Mouse (Mus musculus) CH12.LX (cell line): ENCODE results near the gene Rbm19. TPM values are rescaled to one million over a fixed set of nuclear protein-coding genes. Genes with fewer than 3 reads are reported as not detected.

Source experiments
- DNase-seq: peaks from one replicate; pipeline ENCODE4 v3.0.0-alpha.2; 2013; ENCODE audit errors: extremely low read depth
- H3K27ac ChIP-seq: 2 replicates; pipeline ENCODE4 v1.5.1; 2012; ENCODE audit warnings: low read depth, mild to moderate bottlenecking, control low read depth, moderate library complexity; ENCODE audit not compliant: insufficient read depth
- H3K27me3 ChIP-seq: replicated peaks from 2 replicates; pipeline ENCODE3; 2012; ENCODE audit warnings: inconsistent platforms
- H3K36me3 ChIP-seq, 2 experiments: replicated peaks in 1 of 2; 2 replicates each; pipeline versions ENCODE3 to v1.6.1; 2012; ENCODE audit warnings: inconsistent platforms in 1 of 2, low read length in 1 of 2, mild to moderate bottlenecking in 1 of 2, mixed read lengths in 1 of 2, moderate library complexity in 1 of 2; ENCODE audit not compliant: control insufficient read depth in 1 of 2, insufficient read depth in 1 of 2
- H3K4me1 ChIP-seq, 2 experiments: 2 replicates each; pipeline ENCODE4 v1.6.1; 2012; ENCODE audit warnings: inconsistent platforms in 1 of 2, moderate library complexity in 1 of 2; ENCODE audit not compliant: insufficient read depth in 2 of 2, control insufficient read depth in 1 of 2
- H3K4me2 ChIP-seq: 2 replicates; pipeline ENCODE4 v1.6.1; 2012; ENCODE audit warnings: low read depth, mild to moderate bottlenecking, control low read depth; ENCODE audit not compliant: poor library complexity, insufficient read depth, severe bottlenecking
- H3K4me3 ChIP-seq, 3 experiments: fragments of 150-350 bp in 1 of 3; sonication (generic) in 1 of 3; replicated peaks in 1 of 3; 2 replicates each; pipeline versions ENCODE3 to v1.5.1; 2011 to 2012; ENCODE audit warnings: low read depth in 2 of 3, low read length in 2 of 3, mild to moderate bottlenecking in 2 of 3, moderate library complexity in 2 of 3, control low read depth in 1 of 3, improper control_type of control experiment in 1 of 3, inconsistent platforms in 1 of 3, mixed read lengths in 1 of 3; ENCODE audit not compliant: poor library complexity in 1 of 3
- H3K79me2 ChIP-seq: replicated peaks from 2 replicates; pipeline ENCODE4 v1.6.1; 2012; ENCODE audit warnings: mild to moderate bottlenecking, moderate library complexity; ENCODE audit not compliant: control insufficient read depth, poor library complexity, insufficient read depth, severe bottlenecking; ENCODE audit errors: extremely low read depth
- H3K9ac ChIP-seq: 2 replicates; pipeline ENCODE4 v1.6.1; 2012; ENCODE audit warnings: low read depth, mild to moderate bottlenecking, control low read depth, moderate library complexity; ENCODE audit not compliant: insufficient read depth
- H3K9me3 ChIP-seq: replicated peaks from 2 replicates; pipeline ENCODE3; 2012; ENCODE audit warnings: low read length, inconsistent platforms, mixed read lengths
- BHLHE40 ChIP-seq: IDR thresholded peaks from 2 replicates; pipeline ENCODE4 v1.6.1; 2011; ENCODE audit warnings: mild to moderate bottlenecking, low read depth, low read length, improper control_type of control experiment
- ELF1 ChIP-seq: IDR thresholded peaks from 2 replicates; pipeline ENCODE4 v1.6.1; 2014; ENCODE audit warnings: low read depth, mild to moderate bottlenecking, inconsistent platforms, low read length, improper control_type of control experiment
- EP300 ChIP-seq: IDR thresholded peaks from 2 replicates; pipeline ENCODE4 v1.6.1; 2011; ENCODE audit warnings: low read length, improper control_type of control experiment
- GABPA ChIP-seq: IDR thresholded peaks from 2 replicates; pipeline ENCODE4 v1.6.1; 2012; ENCODE audit warnings: low read depth, low read length, improper control_type of control experiment, inconsistent platforms; ENCODE audit not compliant: insufficient replicate concordance
- HCFC1 ChIP-seq: IDR thresholded peaks from 2 replicates; pipeline ENCODE4 v1.6.1; 2012; ENCODE audit warnings: low read depth, mild to moderate bottlenecking, inconsistent platforms, low read length, improper control_type of control experiment
- IRF4 ChIP-seq: IDR thresholded peaks from 2 replicates; pipeline ENCODE4 v1.6.1; 2014; ENCODE audit warnings: low read depth, mild to moderate bottlenecking, inconsistent platforms, low read length, improper control_type of control experiment
- JUN ChIP-seq: IDR thresholded peaks from 2 replicates; pipeline ENCODE4 v1.6.1; 2011; ENCODE audit warnings: low read depth, mild to moderate bottlenecking, low read length, improper control_type of control experiment, moderate library complexity; ENCODE audit not compliant: insufficient read depth
- MAFK ChIP-seq: IDR thresholded peaks from 2 replicates; pipeline ENCODE4 v1.6.1; 2011; ENCODE audit warnings: low read length, improper control_type of control experiment; ENCODE audit not compliant: insufficient replicate concordance
- MAZ ChIP-seq: IDR thresholded peaks from 2 replicates; pipeline ENCODE4 v1.6.1; 2012; ENCODE audit warnings: low read depth, mild to moderate bottlenecking, inconsistent platforms, low read length, improper control_type of control experiment, moderate library complexity
- MEF2A ChIP-seq: IDR thresholded peaks from 2 replicates; pipeline ENCODE4 v1.6.1; 2014; ENCODE audit warnings: low read depth, mild to moderate bottlenecking, inconsistent platforms, low read length, improper control_type of control experiment, borderline replicate concordance
- NRF1 ChIP-seq: IDR thresholded peaks from 2 replicates; pipeline ENCODE4 v1.6.1; 2014; ENCODE audit warnings: low read depth, mild to moderate bottlenecking, inconsistent platforms, low read length, improper control_type of control experiment, moderate library complexity
- PAX5 ChIP-seq: IDR thresholded peaks from 2 replicates; pipeline ENCODE4 v1.6.1; 2012; ENCODE audit warnings: low read length, inconsistent platforms, mixed read lengths
- POLR2A ChIP-seq: IDR thresholded peaks from 2 replicates; pipeline ENCODE4 v1.6.1; 2011; ENCODE audit warnings: low read depth, mild to moderate bottlenecking, improper control_type of control experiment, low read length
- POLR2AphosphoS2 ChIP-seq: IDR thresholded peaks from 2 replicates; pipeline ENCODE4 v1.6.1; 2011; ENCODE audit warnings: low read depth, low read length, improper control_type of control experiment
- SMC3 ChIP-seq: IDR thresholded peaks from 2 replicates; pipeline ENCODE4 v1.6.1; 2011; ENCODE audit warnings: low read depth, low read length, improper control_type of control experiment
- TCF12 ChIP-seq: IDR thresholded peaks from 2 replicates; pipeline ENCODE4 v1.6.1; 2014; ENCODE audit warnings: low read depth, mild to moderate bottlenecking, inconsistent platforms, low read length, improper control_type of control experiment
- UBTF ChIP-seq: IDR thresholded peaks from 2 replicates; pipeline ENCODE4 v1.6.1; 2012; ENCODE audit warnings: low read depth, mild to moderate bottlenecking, inconsistent platforms, low read length, improper control_type of control experiment, moderate library complexity
- ZC3H11A ChIP-seq: IDR thresholded peaks from 2 replicates; pipeline ENCODE4 v1.6.1; 2012; ENCODE audit warnings: low read depth, mild to moderate bottlenecking, inconsistent platforms, low read length, improper control_type of control experiment
- dilution Hi-C: fragments of 300-500 bp; cut with MboI; formaldehyde crosslinking; loops from 2 replicates; pipeline ENCODE4 v1.14.3; 2020; ENCODE audit warnings: low sequenced_read_pairs; ENCODE audit not compliant: extremely low pct_unique_long_range_greater_than_20kb, extremely low pct_ligation_motif_present
- in situ Hi-C: fragments of 300-500 bp; cut with MboI; formaldehyde crosslinking; loops from 3 replicates; pipeline ENCODE4 v1.14.3; 2019; ENCODE audit warnings: low sequenced_read_pairs, low pct_ligation_motif_present, low pct_unique_long_range_greater_than_20kb, mixed read lengths
- polyA plus RNA-seq: library from polyadenylated mRNA; unstranded; fragments of >175 nt; gene quantifications from 2 replicates; pipeline ENCODE4 v1.2.1, GENCODE M21; 2012; ENCODE audit warnings: low read depth; ENCODE audit not compliant: insufficient read length
- total RNA-seq, 2 experiments: library from RNA; depleted of rRNA; stranded (reverse); fragments of 300-350 nt in 1 of 2; fragments of >200 nt in 1 of 2; gene quantifications; 2 replicates each; pipeline ENCODE4 v1.2.3; 2012 to 2014

Rbm19 gene
- total and polyA plus RNA-seq, 3 experiments = 36.2 to 81.4 (median 56.5) TPM

DNA sequence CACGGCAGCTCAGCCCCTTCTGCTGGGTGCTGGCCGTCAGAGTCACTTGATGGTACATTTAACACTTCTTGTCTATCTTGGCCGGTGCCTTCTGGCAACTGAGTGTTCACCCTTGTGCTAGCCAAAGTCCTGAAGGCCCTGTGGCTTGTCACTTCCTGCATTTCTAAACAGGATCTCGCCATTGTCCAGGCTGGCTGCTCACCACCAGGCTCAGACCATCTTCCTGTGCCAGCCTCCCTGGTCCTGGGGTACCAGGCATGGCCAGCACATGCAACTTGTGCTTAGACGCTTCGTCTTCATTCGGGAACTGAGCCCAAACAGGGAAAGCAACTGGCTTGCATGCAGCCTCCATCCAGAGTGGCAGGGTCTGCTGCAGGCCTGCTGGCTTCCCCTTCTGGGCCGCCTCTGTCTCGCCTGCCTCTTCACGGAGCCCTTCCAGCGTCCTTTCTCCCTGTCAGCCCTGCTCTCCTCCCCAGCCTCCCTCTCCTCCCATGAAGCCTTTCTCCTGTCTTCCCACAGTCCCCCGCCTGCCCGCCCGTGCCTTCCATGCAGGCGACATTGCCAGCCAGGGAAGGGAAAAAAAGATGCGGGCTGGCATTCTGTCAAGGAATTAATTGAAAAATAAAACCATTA, 78.2 kb downstream of the Rbm19 start:
- H3K27ac ChIP-seq = no peak overlapping the region
- H3K27me3 ChIP-seq = no peaks in the 10 kb centered on the region
- H3K4me2 ChIP-seq = no peak overlapping the region
- H3K9me3 ChIP-seq = no peaks in the 10 kb centered on the region
- H3K4me1 ChIP-seq = no peaks in the 10 kb centered on the region
- dilution Hi-C loops = no loop called here
- peaks cover 75 to 99% of the 10 kb centered on the region in 2 experiments for H3K36me3 ChIP-seq
- no peak for DNase-seq
- no peak for TF ChIP-seq POLR2AphosphoS2
- TF ChIP-seq ZC3H11A = no peak
- no peak for TF ChIP-seq PAX5
- TF ChIP-seq MAFK = no peak
- TF ChIP-seq SMC3 = no peak
- no peak for TF ChIP-seq POLR2A
- no peak for TF ChIP-seq IRF4
- no peak for TF ChIP-seq JUN
- in situ Hi-C loops = no loop called here
- no peaks in the 10 kb centered on the region for H3K79me2 ChIP-seq
- no peak overlapping the region for H3K4me3 ChIP-seq
- no peak overlapping the region for H3K9ac ChIP-seq

- H3K27ac ChIP-seq = no peak overlapping the region
- H3K4me1 ChIP-seq = no peaks in the 10 kb centered on the region
- no peak overlapping the region for H3K4me3 ChIP-seq
- dilution Hi-C loops = no loop called here
- H3K27me3 ChIP-seq = no peaks in the 10 kb centered on the region
- TF ChIP-seq TCF12 (no peak), MEF2A (no peak), ELF1 (no peak), GABPA (no peak), MAZ (no peak), NRF1 (no peak), POLR2AphosphoS2 (no peak), UBTF (no peak), MAFK (no peak), BHLHE40 (no peak), EP300 (no peak), HCFC1 (no peak), PAX5 (no peak)
- no peak overlapping the region for H3K4me2 ChIP-seq
- DNase-seq = no peak
- in situ Hi-C loops = no loop called here
- no peak overlapping the region for H3K9ac ChIP-seq
- peaks cover 76 to 99% of the 10 kb centered on the region in 2 experiments for H3K36me3 ChIP-seq
- no peaks in the 10 kb centered on the region for H3K79me2 ChIP-seq
- H3K9me3 ChIP-seq = peaks cover 3% of the 10 kb centered on the region
These were observed 78.7 kb downstream of the Rbm19 start for GRCm38 (mm10) chr5:120194948-120195347.
